Mouse (Mus musculus): Measurements from ENCODE around the gene Ptprf. TPM values are rescaled to one million over a fixed set of nuclear protein-coding genes. Genes with fewer than 3 reads are reported as not detected.

Gene Ptprf
- polyA plus RNA-seq, 1 experiment from 2014 or later: 29.1 TPM

- H3K27me3 ChIP-seq (replicated peaks; ENCODE audit: control insufficient read depth, insufficient read depth, low read length): no peaks in the 10 kb centered on the region
- H3K4me1 ChIP-seq (replicated peaks; ENCODE audit: control insufficient read depth, insufficient read depth, low read length): peaks cover 47% of the 10 kb centered on the region
- peak overlapping the region; percentile 10; the same call in 1 of the 2 replicates for H3K4me2 ChIP-seq
- WGBS: 37% methylated on average over 9 of the region's 9 CpGs
- no peak overlapping the region for H3K9ac ChIP-seq (ENCODE audit: low read depth, low read length)
- ATAC-seq (replicated peaks; ENCODE audit: low FRiP score) (peak; percentile 82), DNase-seq (ENCODE audit: low spot score) (peak; percentile 78)
- no peaks in the 10 kb centered on the region for H3K36me3 ChIP-seq (ENCODE audit: control insufficient read depth, insufficient read depth, low read length)
- no peak overlapping the region for H3K4me3 ChIP-seq (ENCODE audit: low read depth, low read length)
- no peaks in the 10 kb centered on the region for H3K9me3 ChIP-seq (ENCODE audit: control insufficient read depth, low read length)
- peak overlapping the region; percentile 56 for H3K27ac ChIP-seq (ENCODE audit: low read depth, low read length)
Observed at GRCm38 (mm10) chr4:118276520-118277232, 14.5 kb downstream of the Ptprf start.

- Histone ChIP-seq H3K27me3 (replicated peaks; ENCODE audit: control insufficient read depth, insufficient read depth, low read length) (no peaks in the 10 kb centered on the region), H3K9me3 (ENCODE audit: control insufficient read depth, low read length) (no peaks in the 10 kb centered on the region; the same call in 1 of the 2 replicates), H3K4me3 (ENCODE audit: low read depth, low read length) (no peak overlapping the region), H3K36me3 (ENCODE audit: control insufficient read depth, insufficient read depth, low read length) (peaks cover 3% of the 10 kb centered on the region; the same call in 1 of the 2 replicates), H3K9ac (ENCODE audit: low read depth, low read length) (no peak overlapping the region), H3K4me1 (replicated peaks; ENCODE audit: control insufficient read depth, insufficient read depth, low read length) (peaks cover 47% of the 10 kb centered on the region), H3K4me2 (peak overlapping the region; percentile 10; the same call in 1 of the 2 replicates), H3K27ac (ENCODE audit: low read depth, low read length) (peak overlapping the region; percentile 56)
- no peak for ATAC-seq (replicated peaks; ENCODE audit: low FRiP score)
- DNase-seq (ENCODE audit: low spot score): no peak
- 73% methylated on average over 6 of the region's 6 CpGs for WGBS
Observed at GRCm38 (mm10) chr4:118275601-118276519, 15.3 kb downstream of the Ptprf start.

DNA sequence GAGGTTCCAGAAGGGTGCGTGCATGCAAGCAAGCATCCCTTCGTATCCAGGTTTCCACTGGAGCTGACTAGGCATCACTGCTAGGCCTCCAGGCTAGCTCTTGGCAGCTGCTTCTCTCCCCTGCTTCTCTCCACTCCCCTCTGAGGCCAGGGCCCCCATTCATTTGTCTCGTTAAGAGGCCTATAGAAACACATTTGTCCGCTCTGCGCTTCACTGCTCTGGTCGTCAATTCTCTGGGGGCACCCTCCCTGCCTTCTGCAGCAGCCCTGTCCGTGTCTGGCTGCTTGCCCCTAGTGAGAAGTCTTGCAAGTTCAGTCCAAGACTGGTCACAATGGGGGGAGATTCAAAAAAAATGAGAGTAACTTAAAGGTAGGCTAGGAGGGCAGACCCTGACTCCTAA lies 16.7 kb downstream of the Ptprf start:
- 76% methylated on average over 7 of the region's 7 CpGs for WGBS
- Histone ChIP-seq H3K4me2 (no peak overlapping the region), H3K9me3 (ENCODE audit: control insufficient read depth, low read length) (no peaks in the 10 kb centered on the region; the same call in 1 of the 2 replicates), H3K27ac (ENCODE audit: low read depth, low read length) (peak overlapping the region; percentile 23), H3K36me3 (ENCODE audit: control insufficient read depth, insufficient read depth, low read length) (peaks cover 9% of the 10 kb centered on the region; the same call in 1 of the 2 replicates), H3K9ac (ENCODE audit: low read depth, low read length) (no peak overlapping the region), H3K4me1 (replicated peaks; ENCODE audit: control insufficient read depth, insufficient read depth, low read length) (peaks cover 44% of the 10 kb centered on the region), H3K4me3 (ENCODE audit: low read depth, low read length) (no peak overlapping the region), H3K27me3 (replicated peaks; ENCODE audit: control insufficient read depth, insufficient read depth, low read length) (no peaks in the 10 kb centered on the region)
- DNase-seq (ENCODE audit: low spot score) (no peak), ATAC-seq (replicated peaks; ENCODE audit: low FRiP score) (no peak)

DNA sequence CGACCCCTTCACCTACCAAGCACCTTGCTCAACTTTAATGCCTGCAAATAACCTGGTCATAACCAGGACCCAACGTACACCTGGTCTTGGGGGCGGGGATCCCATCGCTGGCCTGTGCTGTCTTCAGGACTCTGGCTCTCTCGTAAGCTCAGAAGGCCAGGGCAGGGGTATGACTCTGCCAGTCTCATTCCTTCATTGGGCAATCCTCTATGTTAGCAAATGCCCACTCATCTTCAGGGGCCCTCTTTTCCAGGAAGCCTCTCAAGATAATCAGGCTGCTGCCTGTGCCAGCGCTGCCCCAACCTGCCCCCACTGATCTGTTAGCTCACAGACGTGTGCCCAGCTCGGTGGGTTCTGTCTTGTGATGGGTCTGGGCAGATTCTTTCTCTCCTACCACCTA lies 17.2 kb downstream of the Ptprf start:
- Histone ChIP-seq H3K4me2 (no peak overlapping the region), H3K27ac (ENCODE audit: low read depth, low read length) (peak overlapping the region; percentile 23; the same call in 1 of the 2 replicates), H3K36me3 (ENCODE audit: control insufficient read depth, insufficient read depth, low read length) (peaks cover 9% of the 10 kb centered on the region), H3K27me3 (replicated peaks; ENCODE audit: control insufficient read depth, insufficient read depth, low read length) (no peaks in the 10 kb centered on the region), H3K4me1 (replicated peaks; ENCODE audit: control insufficient read depth, insufficient read depth, low read length) (peaks cover 44% of the 10 kb centered on the region), H3K9me3 (ENCODE audit: control insufficient read depth, low read length) (no peaks in the 10 kb centered on the region; the same call in 1 of the 2 replicates), H3K4me3 (ENCODE audit: low read depth, low read length) (no peak overlapping the region), H3K9ac (ENCODE audit: low read depth, low read length) (no peak overlapping the region)
- DNase-seq (ENCODE audit: low spot score) (no peak), ATAC-seq (replicated peaks; ENCODE audit: low FRiP score) (no peak)
- 70% methylated on average over 8 of the region's 8 CpGs for WGBS

- no peaks in the 10 kb centered on the region; the same call in 1 of the 2 replicates for H3K9me3 ChIP-seq (ENCODE audit: control insufficient read depth, low read length)
- no peaks in the 10 kb centered on the region for H3K27me3 ChIP-seq (replicated peaks; ENCODE audit: control insufficient read depth, insufficient read depth, low read length)
- WGBS: 61% methylated on average over 5 of the region's 5 CpGs
- peak; percentile 48 for ATAC-seq (replicated peaks; ENCODE audit: low FRiP score)
- H3K27ac ChIP-seq (ENCODE audit: low read depth, low read length): 0 out of 2 replicates have a peak overlapping the region, but pooled peaks have one; percentile 1
- peaks cover 44% of the 10 kb centered on the region for H3K4me1 ChIP-seq (replicated peaks; ENCODE audit: control insufficient read depth, insufficient read depth, low read length)
- no peak for DNase-seq (ENCODE audit: low spot score)
- no peak overlapping the region for H3K9ac ChIP-seq (ENCODE audit: low read depth, low read length)
- peaks cover 12% of the 10 kb centered on the region for H3K36me3 ChIP-seq (ENCODE audit: control insufficient read depth, insufficient read depth, low read length)
- H3K4me2 ChIP-seq: no peak overlapping the region
- no peak overlapping the region for H3K4me3 ChIP-seq (ENCODE audit: low read depth, low read length)
Observed at GRCm38 (mm10) chr4:118273545-118273944, 17.7 kb downstream of the Ptprf start.

- Histone ChIP-seq H3K27ac (ENCODE audit: low read depth, low read length) (no peak overlapping the region), H3K36me3 (ENCODE audit: control insufficient read depth, insufficient read depth, low read length) (peaks cover 12% of the 10 kb centered on the region), H3K4me1 (replicated peaks; ENCODE audit: control insufficient read depth, insufficient read depth, low read length) (peaks cover 43% of the 10 kb centered on the region), H3K9ac (ENCODE audit: low read depth, low read length) (no peak overlapping the region), H3K9me3 (ENCODE audit: control insufficient read depth, low read length) (no peaks in the 10 kb centered on the region; the same call in 1 of the 2 replicates), H3K4me3 (ENCODE audit: low read depth, low read length) (no peak overlapping the region), H3K4me2 (no peak overlapping the region), H3K27me3 (replicated peaks; ENCODE audit: control insufficient read depth, insufficient read depth, low read length) (no peaks in the 10 kb centered on the region)
- ATAC-seq (replicated peaks; ENCODE audit: low FRiP score) (no peak), DNase-seq (ENCODE audit: low spot score) (no peak)
- WGBS: 73% methylated on average over 3 of the region's 3 CpGs
Observed at GRCm38 (mm10) chr4:118272871-118273270, 18.3 kb downstream of the Ptprf start.

DNA sequence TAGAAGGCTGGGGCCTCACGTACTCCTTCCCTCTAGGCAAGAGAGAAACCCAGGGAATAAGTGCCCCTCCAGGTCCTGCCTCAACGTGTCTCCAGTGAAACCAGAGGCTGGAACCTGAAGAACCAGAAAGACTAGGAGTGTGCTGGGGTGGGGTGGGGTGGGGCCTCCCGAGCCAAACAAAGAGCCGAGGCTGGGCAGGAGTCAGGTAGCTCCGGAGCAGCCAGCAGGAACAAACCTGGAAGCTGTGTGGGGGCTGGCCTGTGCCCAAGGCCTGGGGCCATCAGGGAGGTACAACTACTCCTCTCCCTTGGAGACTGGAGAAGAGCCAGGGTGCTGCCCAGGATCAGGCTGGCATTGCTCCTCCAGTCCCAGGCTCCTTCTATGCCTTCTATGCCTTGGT lies 18.9 kb downstream of the Ptprf start:
- no peak overlapping the region for H3K27ac ChIP-seq (ENCODE audit: low read depth, low read length)
- no peak for DNase-seq (ENCODE audit: low spot score)
- ATAC-seq (replicated peaks; ENCODE audit: low FRiP score): no peak
- peaks cover 37% of the 10 kb centered on the region for H3K4me1 ChIP-seq (replicated peaks; ENCODE audit: control insufficient read depth, insufficient read depth, low read length)
- H3K9me3 ChIP-seq (ENCODE audit: control insufficient read depth, low read length): no peaks in the 10 kb centered on the region; the same call in 1 of the 2 replicates
- no peak overlapping the region for H3K4me2 ChIP-seq
- H3K36me3 ChIP-seq (ENCODE audit: control insufficient read depth, insufficient read depth, low read length): peaks cover 12% of the 10 kb centered on the region
- no peaks in the 10 kb centered on the region for H3K27me3 ChIP-seq (replicated peaks; ENCODE audit: control insufficient read depth, insufficient read depth, low read length)
- H3K9ac ChIP-seq (ENCODE audit: low read depth, low read length): no peak overlapping the region
- no peak overlapping the region for H3K4me3 ChIP-seq (ENCODE audit: low read depth, low read length)
- WGBS: 72% methylated on average over 5 of the region's 5 CpGs

DNA sequence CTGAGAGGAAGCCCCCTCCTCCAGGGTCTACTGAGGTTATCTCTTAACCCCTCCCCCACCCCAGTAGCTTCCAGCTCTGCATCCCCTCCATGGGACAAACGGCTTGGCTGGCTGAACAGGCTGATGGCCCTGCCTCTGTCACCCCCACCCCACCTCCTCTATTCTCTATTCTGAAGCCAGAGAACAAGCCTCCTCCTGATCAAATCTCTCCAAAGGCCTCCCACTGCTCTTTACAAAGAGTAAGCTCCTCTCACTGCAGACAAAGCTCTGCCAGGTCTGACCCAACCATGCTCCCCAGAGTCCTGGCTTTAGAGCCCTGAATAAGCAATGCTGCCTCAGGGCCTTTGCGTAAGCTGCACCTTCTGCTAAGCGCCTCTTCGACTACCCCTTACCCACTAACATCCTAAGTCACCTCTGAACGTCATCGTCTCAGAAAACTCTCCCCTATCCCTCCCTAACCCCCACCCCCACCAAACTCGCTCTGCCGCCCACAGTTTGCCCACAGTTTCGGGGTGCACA lies 19.6 kb downstream of the Ptprf start:
- ATAC-seq (replicated peaks; ENCODE audit: low FRiP score) (no peak), DNase-seq (ENCODE audit: low spot score) (no peak)
- no peak overlapping the region for H3K4me2 ChIP-seq
- no peak overlapping the region for H3K4me3 ChIP-seq (ENCODE audit: low read depth, low read length)
- no peaks in the 10 kb centered on the region for H3K27me3 ChIP-seq (replicated peaks; ENCODE audit: control insufficient read depth, insufficient read depth, low read length)
- peaks cover 12% of the 10 kb centered on the region for H3K36me3 ChIP-seq (ENCODE audit: control insufficient read depth, insufficient read depth, low read length)
- no peak overlapping the region for H3K9ac ChIP-seq (ENCODE audit: low read depth, low read length)
- H3K9me3 ChIP-seq (ENCODE audit: control insufficient read depth, low read length): no peaks in the 10 kb centered on the region; the same call in 1 of the 2 replicates
- WGBS: 84% methylated on average over 9 of the region's 9 CpGs
- H3K4me1 ChIP-seq (replicated peaks; ENCODE audit: control insufficient read depth, insufficient read depth, low read length): peaks cover 30% of the 10 kb centered on the region
- H3K27ac ChIP-seq (ENCODE audit: low read depth, low read length): no peak overlapping the region

All from liver, embryonic 11.5 days (tissue).